Mouse (Mus musculus): ENCODE data around the gene Sobp.

DNA sequence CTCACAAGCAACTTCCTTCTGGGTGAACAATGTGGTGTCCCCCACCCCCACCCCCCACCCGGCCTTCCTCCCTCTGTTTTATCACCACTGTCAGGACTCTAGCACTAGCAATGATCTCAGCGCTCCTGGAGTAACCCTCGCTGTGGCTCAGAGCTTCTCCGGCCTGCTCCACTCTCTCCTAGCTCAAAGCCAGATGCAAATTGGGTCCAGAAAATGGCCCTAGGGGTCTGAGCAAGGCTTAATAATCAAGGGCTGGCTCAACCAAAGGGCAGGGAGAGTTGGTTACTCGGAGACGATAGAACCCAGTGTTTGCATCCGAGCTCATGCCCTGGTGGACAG, 136.9 kb downstream of the Sobp start:
- no peak for TF ChIP-seq CTCF (IDR thresholded peaks at IDR 0.05; ENCODE audit: low read depth)
- no peak for TF ChIP-seq EP300 (IDR thresholded peaks at IDR 0.05; ENCODE audit: low read depth)

Data from liver, embryonic 14.5 days (tissue).